Mouse (Mus musculus) hindbrain, embryonic 14.5 days (tissue): ENCODE data around the gene Slc39a9. TPM values are rescaled to one million over a fixed set of nuclear protein-coding genes. Genes with fewer than 3 reads are reported as not detected.

Experiments
- ATAC-seq: fragments of 200-750 bp; cut with Nextera tagmentation; 2 replicates; pipeline ENCODE4 v1.8.0; 2017; ENCODE audit warnings: moderate number of reproducible peaks, mild to moderate bottlenecking, moderate TSS enrichment, moderate library complexity; ENCODE audit not compliant: low FRiP score
- DNase-seq: peaks from one replicate; pipeline ENCODE4 v3.0.0-alpha.2; 2015; ENCODE audit warnings: low spot score
- H3K27ac ChIP-seq: fragments of 300-500 bp; sonication (generic); 2 replicates; pipeline ENCODE4 v1.5.1; 2014; ENCODE audit warnings: mild to moderate bottlenecking, moderate library complexity
- H3K27me3 ChIP-seq: fragments of 300-500 bp; sonication (generic); 2 replicates; pipeline ENCODE4 v1.6.1; 2014; ENCODE audit warnings: mild to moderate bottlenecking, low read length, mixed read lengths; ENCODE audit not compliant: control insufficient read depth, insufficient read depth
- H3K36me3 ChIP-seq: fragments of 300-500 bp; sonication (generic); replicated peaks from 2 replicates; pipeline ENCODE4 v1.6.1; 2014; ENCODE audit not compliant: control insufficient read depth, insufficient read depth
- H3K4me1 ChIP-seq: fragments of 300-500 bp; sonication (generic); replicated peaks from 2 replicates; pipeline ENCODE4 v1.6.1; 2014; ENCODE audit warnings: antibody characterized with exemption, low read length, mixed read lengths; ENCODE audit not compliant: control insufficient read depth, insufficient read depth
- H3K4me2 ChIP-seq: fragments of 300-500 bp; sonication (generic); replicated peaks from 2 replicates; pipeline ENCODE4 v1.6.1; 2014; ENCODE audit warnings: mild to moderate bottlenecking, moderate library complexity
- H3K4me3 ChIP-seq: fragments of 300-500 bp; sonication (generic); replicated peaks from 2 replicates; pipeline ENCODE4 v1.5.1; 2014; ENCODE audit warnings: mild to moderate bottlenecking, low read length
- H3K9ac ChIP-seq: fragments of 300-500 bp; sonication (generic); 2 replicates; pipeline ENCODE4 v1.6.1; 2014
- H3K9me3 ChIP-seq: fragments of 300-500 bp; sonication (generic); 2 replicates; pipeline ENCODE4 v1.6.1; 2016; ENCODE audit warnings: low read length; ENCODE audit not compliant: control insufficient read depth
- WGBS: fragments of 180-500 bp; shearing (Covaris S2); extraction: QIAGEN DNeasy Blood & Tissue Kit; methylation state at CpG from one replicate; pipeline ENCODE4 v1.1.7; 2014; 5-methylcytosine and 5-hydroxymethylcytosine counted together
- polyA plus RNA-seq: library from polyadenylated mRNA; unstranded; fragments of >200 nt; fragmentation: Nextera tagmentation; extraction: Ambion mirVana; gene quantifications from 2 replicates; pipeline ENCODE4 v1.2.1, GENCODE M21; 2014

Slc39a9 gene
- 27.2 and 32.1 TPM in 2 replicates for polyA plus RNA-seq

GRCm38 (mm10) chr12:80643693-80644505 is at the start of gene Slc39a9, which contains the start of gene Erh:
Gene Slc39a9 (plus strand): TSS chr12:80643883.
Gene Erh (minus strand): TSS chr12:80644341.
- ATAC-seq = peak; percentile 96
- WGBS = under 1% methylated on average over 50 of the region's 50 CpGs

GRCm38 (mm10) chr12:80594141-80594540 is 49.5 kb upstream of the Slc39a9 start:
- Histone ChIP-seq H3K27ac (no peak overlapping the region), H3K4me1 (no peaks in the 10 kb centered on the region), H3K27me3 (no peaks in the 10 kb centered on the region), H3K4me2 (no peak overlapping the region), H3K9ac (no peak overlapping the region), H3K4me3 (no peak overlapping the region), H3K36me3 (peaks cover 35% of the 10 kb centered on the region), H3K9me3 (no peaks in the 10 kb centered on the region)
- 96% methylated on average over 4 of the region's 4 CpGs for WGBS
- ATAC-seq (no peak), DNase-seq (no peak)

More at GRCm38 (mm10) chr12:80643693-80644505, at the start of gene Slc39a9, which contains the start of gene Erh:
- Histone ChIP-seq H3K4me3 (peak within 1 kb of the TSS; percentile 81), H3K36me3 (peaks cover 38% of the 10 kb centered on the region), H3K9ac (peak within 1 kb of the TSS; percentile 93), H3K27ac (peak within 1 kb of the TSS; percentile 87), H3K4me1 (peaks cover 42% of the 10 kb centered on the region), H3K4me2 (peak within 1 kb of the TSS; percentile 89), H3K27me3 (no peaks in the 10 kb centered on the region), H3K9me3 (no peaks in the 10 kb centered on the region)
- DNase-seq = peak; percentile 94

- H3K9me3 ChIP-seq = no peaks in the 10 kb centered on the region
- 90% methylated on average over 4 of the region's 4 CpGs for WGBS
- H3K4me3 ChIP-seq = no peak overlapping the region
- DNase-seq (no peak), ATAC-seq (no peak)
- H3K36me3 ChIP-seq = peaks cover 29% of the 10 kb centered on the region
- H3K27ac ChIP-seq = no peak overlapping the region
- no peak overlapping the region for H3K4me2 ChIP-seq
- H3K4me1 ChIP-seq = no peaks in the 10 kb centered on the region
- H3K9ac ChIP-seq = no peak overlapping the region
- H3K27me3 ChIP-seq = no peaks in the 10 kb centered on the region
Observed at GRCm38 (mm10) chr12:80594781-80595180, 48.9 kb upstream of the Slc39a9 start.

- WGBS = 91% methylated on average over 4 of the region's 4 CpGs
- Histone ChIP-seq H3K27me3 (no peaks in the 10 kb centered on the region), H3K36me3 (peaks cover 21% of the 10 kb centered on the region), H3K9ac (no peak overlapping the region), H3K4me2 (no peak overlapping the region), H3K4me3 (no peak overlapping the region), H3K9me3 (no peaks in the 10 kb centered on the region), H3K4me1 (no peaks in the 10 kb centered on the region), H3K27ac (no peak overlapping the region)
- no peak for ATAC-seq
- DNase-seq = no peak
Observed at GRCm38 (mm10) chr12:80595566-80595965, 48.1 kb upstream of the Slc39a9 start.

- DNase-seq = no peak
- Histone ChIP-seq H3K9ac (no peak overlapping the region), H3K36me3 (0 out of 2 replicates have a peak, but pooled peaks cover 20% of the 10 kb centered on the region), H3K4me1 (no peaks in the 10 kb centered on the region), H3K27ac (no peak overlapping the region), H3K27me3 (no peaks in the 10 kb centered on the region), H3K4me3 (no peak overlapping the region), H3K4me2 (no peak overlapping the region), H3K9me3 (no peaks in the 10 kb centered on the region)
- 84% methylated on average over 4 of the region's 4 CpGs for WGBS
- no peak for ATAC-seq
Observed at GRCm38 (mm10) chr12:80595968-80596367, 47.7 kb upstream of the Slc39a9 start.

- no peak overlapping the region for H3K4me2 ChIP-seq
- DNase-seq (no peak), ATAC-seq (no peak)
- no peaks in the 10 kb centered on the region for H3K9me3 ChIP-seq
- no peak overlapping the region for H3K9ac ChIP-seq
- 18% methylated on average over 7 of the region's 7 CpGs for WGBS
- H3K27me3 ChIP-seq = no peaks in the 10 kb centered on the region
- H3K4me3 ChIP-seq = no peak overlapping the region
- no peaks in the 10 kb centered on the region for H3K4me1 ChIP-seq
- peaks cover 13% of the 10 kb centered on the region; the same call in 1 of the 2 replicates for H3K36me3 ChIP-seq
- H3K27ac ChIP-seq = peak overlapping the region; percentile 55
Observed at GRCm38 (mm10) chr12:80598236-80598635, 45.4 kb upstream of the Slc39a9 start.

GRCm38 (mm10) chr12:80598756-80599155 is 44.9 kb upstream of the Slc39a9 start:
- H3K4me2 ChIP-seq = no peak overlapping the region
- peaks cover 9% of the 10 kb centered on the region; the same call in 1 of the 2 replicates for H3K36me3 ChIP-seq
- H3K9ac ChIP-seq = no peak overlapping the region
- no peaks in the 10 kb centered on the region for H3K27me3 ChIP-seq
- ATAC-seq (peak; percentile 79; the same call in 1 of the 2 replicates), DNase-seq (no peak)
- WGBS = 32% methylated on average over 6 of the region's 6 CpGs
- no peaks in the 10 kb centered on the region for H3K4me1 ChIP-seq
- no peak overlapping the region for H3K4me3 ChIP-seq
- H3K27ac ChIP-seq = peak overlapping the region; percentile 55; the same call in 1 of the 2 replicates
- H3K9me3 ChIP-seq = no peaks in the 10 kb centered on the region

GRCm38 (mm10) chr12:80601597-80602269 is 42.0 kb upstream of the Slc39a9 start:
- no peak for DNase-seq
- WGBS = 76% methylated on average over 9 of the region's 9 CpGs
- H3K4me2 ChIP-seq = no peak overlapping the region

GRCm38 (mm10) chr12:80602432-80602831 is 41.3 kb upstream of the Slc39a9 start:
- H3K9me3 ChIP-seq = no peaks in the 10 kb centered on the region
- H3K27me3 ChIP-seq = no peaks in the 10 kb centered on the region
- H3K4me1 ChIP-seq = 0 out of 2 replicates have a peak, but pooled peaks cover 6% of the 10 kb centered on the region
- DNase-seq (no peak), ATAC-seq (no peak)
- H3K4me2 ChIP-seq = no peak overlapping the region
- no peak overlapping the region for H3K4me3 ChIP-seq
- peaks cover 9% of the 10 kb centered on the region for H3K36me3 ChIP-seq
- WGBS = 97% methylated on average over 5 of the region's 5 CpGs
- H3K27ac ChIP-seq = no peak overlapping the region
- H3K9ac ChIP-seq = no peak overlapping the region

More at GRCm38 (mm10) chr12:80601597-80602269, 42.0 kb upstream of the Slc39a9 start:
- H3K27ac ChIP-seq = no peak overlapping the region
- no peak overlapping the region for H3K4me3 ChIP-seq
- H3K9ac ChIP-seq = no peak overlapping the region
- no peaks in the 10 kb centered on the region for H3K9me3 ChIP-seq
- no peaks in the 10 kb centered on the region for H3K27me3 ChIP-seq
- H3K4me1 ChIP-seq = 0 out of 2 replicates have a peak, but pooled peaks cover 6% of the 10 kb centered on the region
- no peak for ATAC-seq
- H3K36me3 ChIP-seq = peaks cover 9% of the 10 kb centered on the region
